Mouse (Mus musculus) embryonic facial prominence, embryonic 15.5 days (tissue): ENCODE results near the gene Tmem82. TPM values are rescaled to one million over a fixed set of nuclear protein-coding genes. Genes with fewer than 3 reads are reported as not detected.

Experiments
- ATAC-seq: fragments of 200-750 bp; cut with Nextera tagmentation; 2 replicates; pipeline ENCODE4 v1.8.0; 2017; ENCODE audit warnings: low read depth, moderate TSS enrichment; ENCODE audit not compliant: insufficient number of reproducible peaks, low FRiP score, low TSS enrichment
- H3K27ac ChIP-seq: fragments of 300-500 bp; sonication (generic); replicated peaks from 2 replicates; pipeline ENCODE4 v1.5.1; 2015; ENCODE audit warnings: mild to moderate bottlenecking, inconsistent platforms
- H3K27me3 ChIP-seq: fragments of 300-500 bp; sonication (generic); 2 replicates; pipeline ENCODE4 v1.6.1; 2015; ENCODE audit warnings: inconsistent platforms
- H3K36me3 ChIP-seq: fragments of 300-500 bp; sonication (generic); 2 replicates; pipeline ENCODE4 v1.6.1; 2015; ENCODE audit warnings: mild to moderate bottlenecking, inconsistent platforms
- H3K4me1 ChIP-seq: fragments of 300-500 bp; sonication (generic); 2 replicates; pipeline ENCODE4 v1.6.1; 2015; ENCODE audit warnings: inconsistent platforms
- H3K4me2 ChIP-seq: fragments of 300-500 bp; sonication (generic); replicated peaks from 2 replicates; pipeline ENCODE4 v1.6.1; 2015; ENCODE audit warnings: mild to moderate bottlenecking, inconsistent platforms
- H3K4me3 ChIP-seq: fragments of 300-500 bp; sonication (generic); replicated peaks from 2 replicates; pipeline ENCODE4 v1.5.1; 2015; ENCODE audit warnings: mild to moderate bottlenecking, inconsistent platforms
- H3K9ac ChIP-seq: fragments of 300-500 bp; sonication (generic); 2 replicates; pipeline ENCODE4 v1.6.1; 2015; ENCODE audit warnings: inconsistent platforms
- H3K9me3 ChIP-seq: fragments of 300-500 bp; sonication (generic); replicated peaks from 2 replicates; pipeline ENCODE4 v1.6.1; 2016; ENCODE audit warnings: inconsistent platforms
- WGBS: fragments of 180-500 bp; shearing (Covaris S2); methylation state at CpG from one replicate; pipeline ENCODE4 v1.1.7; 2015; 5-methylcytosine and 5-hydroxymethylcytosine counted together
- polyA plus RNA-seq: library from polyadenylated mRNA; unstranded; fragments of >200 nt; fragmentation: Nextera tagmentation; extraction: Ambion mirVana; gene quantifications from 2 replicates; pipeline ENCODE4 v1.2.1, GENCODE M21; 2015

Gene Tmem82
- polyA plus RNA-seq, 1 experiment from 2014 or later, result 0.48 TPM

GRCm38 (mm10) chr4:141639474-141639873 lies 21.0 kb upstream of the Tmem82 start:
- H3K36me3 ChIP-seq, result peaks cover 67% of the 10 kb centered on the region
- no peaks in the 10 kb centered on the region for H3K27me3 ChIP-seq
- no peaks in the 10 kb centered on the region for H3K9me3 ChIP-seq
- no peak overlapping the region for H3K27ac ChIP-seq
- H3K4me2 ChIP-seq, result no peak overlapping the region
- peaks cover 13% of the 10 kb centered on the region for H3K4me1 ChIP-seq
- no peak for ATAC-seq
- H3K4me3 ChIP-seq, result no peak overlapping the region
- H3K9ac ChIP-seq, result no peak overlapping the region
- 63% methylated on average over 11 of the region's 11 CpGs for WGBS

- no peaks in the 10 kb centered on the region for H3K27me3 ChIP-seq
- H3K36me3 ChIP-seq, result peaks cover 83% of the 10 kb centered on the region
- H3K4me2 ChIP-seq, result no peak overlapping the region
- no peak overlapping the region for H3K9ac ChIP-seq
- no peaks in the 10 kb centered on the region for H3K4me1 ChIP-seq
- no peaks in the 10 kb centered on the region for H3K9me3 ChIP-seq
- 88% methylated on average over 5 of the region's 5 CpGs for WGBS
- H3K4me3 ChIP-seq, result no peak overlapping the region
- no peak for ATAC-seq
- H3K27ac ChIP-seq, result no peak overlapping the region
These were observed 18.3 kb upstream of the Tmem82 start for GRCm38 (mm10) chr4:141636693-141637092.

- H3K27ac ChIP-seq, result no peak overlapping the region
- no peaks in the 10 kb centered on the region for H3K9me3 ChIP-seq
- H3K4me2 ChIP-seq, result no peak overlapping the region
- H3K4me1 ChIP-seq, result no peaks in the 10 kb centered on the region
- no peaks in the 10 kb centered on the region for H3K27me3 ChIP-seq
- 53% methylated on average over 9 of the region's 9 CpGs for WGBS
- ATAC-seq, result no peak
- peaks cover 83% of the 10 kb centered on the region for H3K36me3 ChIP-seq
- no peak overlapping the region for H3K4me3 ChIP-seq
- H3K9ac ChIP-seq, result no peak overlapping the region
These were observed 17.6 kb upstream of the Tmem82 start for GRCm38 (mm10) chr4:141635991-141636390.

GRCm38 (mm10) chr4:141632111-141632873 lies 13.9 kb upstream of the Tmem82 start:
- no peak overlapping the region for H3K4me3 ChIP-seq

GRCm38 (mm10) chr4:141631250-141631649 lies 12.8 kb upstream of the Tmem82 start:
- H3K9ac ChIP-seq, result no peak overlapping the region
- no peak for ATAC-seq
- no peaks in the 10 kb centered on the region for H3K27me3 ChIP-seq
- peaks cover 85% of the 10 kb centered on the region for H3K36me3 ChIP-seq
- H3K4me3 ChIP-seq, result no peak overlapping the region
- H3K27ac ChIP-seq, result no peak overlapping the region
- H3K4me1 ChIP-seq, result no peaks in the 10 kb centered on the region
- no peak overlapping the region for H3K4me2 ChIP-seq
- no peaks in the 10 kb centered on the region for H3K9me3 ChIP-seq
- WGBS, result 94% methylated on average over 20 of the region's 20 CpGs

More at GRCm38 (mm10) chr4:141632111-141632873, 13.9 kb upstream of the Tmem82 start:
- Histone ChIP-seq H3K4me2 (no peak overlapping the region), H3K36me3 (peaks cover 88% of the 10 kb centered on the region), H3K9me3 (no peaks in the 10 kb centered on the region), H3K4me1 (no peaks in the 10 kb centered on the region), H3K27me3 (no peaks in the 10 kb centered on the region), H3K9ac (no peak overlapping the region), H3K27ac (no peak overlapping the region)
- 93% methylated on average over 21 of the region's 21 CpGs for WGBS
- ATAC-seq, result no peak

GRCm38 (mm10) chr4:141630021-141630420 lies 11.6 kb upstream of the Tmem82 start:
- WGBS, result 91% methylated on average over 11 of the region's 11 CpGs
- Histone ChIP-seq H3K36me3 (peaks cover 92% of the 10 kb centered on the region), H3K27ac (no peak overlapping the region), H3K4me2 (no peak overlapping the region), H3K9ac (no peak overlapping the region), H3K27me3 (no peaks in the 10 kb centered on the region), H3K4me1 (no peaks in the 10 kb centered on the region), H3K9me3 (no peaks in the 10 kb centered on the region), H3K4me3 (no peak overlapping the region)
- ATAC-seq, result no peak

GRCm38 (mm10) chr4:141628661-141629060 lies 10.2 kb upstream of the Tmem82 start:
- Histone ChIP-seq H3K4me1 (peaks cover 1% of the 10 kb centered on the region; the same call in 1 of the 2 replicates), H3K36me3 (peaks cover 83% of the 10 kb centered on the region), H3K27me3 (no peaks in the 10 kb centered on the region), H3K4me3 (no peak overlapping the region), H3K4me2 (no peak overlapping the region), H3K27ac (no peak overlapping the region), H3K9me3 (no peaks in the 10 kb centered on the region), H3K9ac (no peak overlapping the region)
- 84% methylated on average over 14 of the region's 14 CpGs for WGBS
- no peak for ATAC-seq

- peaks cover 73% of the 10 kb centered on the region for H3K36me3 ChIP-seq
- peaks cover 7% of the 10 kb centered on the region; the same call in 1 of the 2 replicates for H3K4me1 ChIP-seq
- WGBS, result 89% methylated on average over 5 of the region's 5 CpGs
- H3K9me3 ChIP-seq, result no peaks in the 10 kb centered on the region
- no peak overlapping the region for H3K9ac ChIP-seq
- no peak for ATAC-seq
- H3K27ac ChIP-seq, result no peak overlapping the region
- no peaks in the 10 kb centered on the region for H3K27me3 ChIP-seq
- H3K4me3 ChIP-seq, result no peak overlapping the region
- no peak overlapping the region for H3K4me2 ChIP-seq
These were observed 9.1 kb upstream of the Tmem82 start for GRCm38 (mm10) chr4:141627502-141627901.

- Histone ChIP-seq H3K27me3 (no peaks in the 10 kb centered on the region), H3K9me3 (no peaks in the 10 kb centered on the region), H3K36me3 (peaks cover 58% of the 10 kb centered on the region), H3K9ac (no peak overlapping the region), H3K4me3 (no peak overlapping the region), H3K27ac (no peak overlapping the region), H3K4me1 (peaks cover 7% of the 10 kb centered on the region; the same call in 1 of the 2 replicates), H3K4me2 (no peak overlapping the region)
- no peak for ATAC-seq
- 92% methylated on average over 16 of the region's 16 CpGs for WGBS
These were observed 7.5 kb upstream of the Tmem82 start for GRCm38 (mm10) chr4:141625774-141626550.

GRCm38 (mm10) chr4:141624983-141625773 lies 6.7 kb upstream of the Tmem82 start:
- WGBS, result 75% methylated on average over 19 of the region's 19 CpGs
- H3K9me3 ChIP-seq, result no peaks in the 10 kb centered on the region
- H3K4me1 ChIP-seq, result peaks cover 7% of the 10 kb centered on the region; the same call in 1 of the 2 replicates
- no peak overlapping the region for H3K4me3 ChIP-seq
- no peaks in the 10 kb centered on the region for H3K27me3 ChIP-seq
- ATAC-seq, result no peak
- no peak overlapping the region for H3K4me2 ChIP-seq
- H3K27ac ChIP-seq, result no peak overlapping the region
- peaks cover 50% of the 10 kb centered on the region for H3K36me3 ChIP-seq
- H3K9ac ChIP-seq, result no peak overlapping the region

GRCm38 (mm10) chr4:141624134-141624533 lies 5.7 kb upstream of the Tmem82 start:
- Histone ChIP-seq H3K9ac (no peak overlapping the region), H3K4me1 (peaks cover 7% of the 10 kb centered on the region; the same call in 1 of the 2 replicates), H3K4me3 (no peak overlapping the region), H3K36me3 (peaks cover 40% of the 10 kb centered on the region), H3K9me3 (no peaks in the 10 kb centered on the region), H3K27ac (no peak overlapping the region), H3K4me2 (no peak overlapping the region), H3K27me3 (no peaks in the 10 kb centered on the region)
- WGBS, result 91% methylated on average over 8 of the region's 8 CpGs
- no peak for ATAC-seq
